Mouse (Mus musculus) liver, embryonic 12.5 days (tissue): Measurements from ENCODE around the gene Usp11. TPM values are rescaled to one million over a fixed set of nuclear protein-coding genes. Genes with fewer than 3 reads are reported as not detected.
A peak's percentile ranks its signal among the peaks of the same experiment; 100 is the strongest.
"Not testable (repeated sequence)": the region's sequence is repeated elsewhere in the genome, so short reads cannot be mapped to it uniquely, and the experiment has no call there.

ENCODE experiments used
- ATAC-seq: fragments of 200-750 bp; cut with Nextera tagmentation; 2 replicates; pipeline ENCODE4 v1.8.0; 2017; ENCODE audit warnings: moderate number of reproducible peaks, mild to moderate bottlenecking, moderate library complexity
- H3K27ac ChIP-seq: fragments of 300-500 bp; sonication (generic); 2 replicates; pipeline ENCODE4 v1.5.1; 2016; ENCODE audit warnings: mild to moderate bottlenecking
- H3K27me3 ChIP-seq: fragments of 300-500 bp; sonication (generic); replicated peaks from 2 replicates; pipeline ENCODE4 v1.6.1; 2016; ENCODE audit warnings: mild to moderate bottlenecking, moderate library complexity
- H3K36me3 ChIP-seq: fragments of 300-500 bp; sonication (generic); 2 replicates; pipeline ENCODE4 v1.6.1; 2016; ENCODE audit warnings: mild to moderate bottlenecking, moderate library complexity
- H3K4me1 ChIP-seq: fragments of 300-500 bp; sonication (generic); 2 replicates; pipeline ENCODE4 v1.6.1; 2016
- H3K4me2 ChIP-seq: fragments of 300-500 bp; sonication (generic); 2 replicates; pipeline ENCODE4 v1.6.1; 2016; ENCODE audit warnings: mild to moderate bottlenecking, moderate library complexity
- H3K4me3 ChIP-seq: fragments of 300-500 bp; sonication (generic); 2 replicates; pipeline ENCODE4 v1.5.1; 2016; ENCODE audit warnings: mild to moderate bottlenecking, moderate library complexity
- H3K9ac ChIP-seq: fragments of 300-500 bp; sonication (generic); 2 replicates; pipeline ENCODE4 v1.6.1; 2016; ENCODE audit warnings: mild to moderate bottlenecking, moderate library complexity
- H3K9me3 ChIP-seq: fragments of 300-500 bp; sonication (generic); replicated peaks from 2 replicates; pipeline ENCODE4 v1.6.1; 2016; ENCODE audit warnings: mild to moderate bottlenecking, moderate library complexity
- WGBS: fragments of 180-500 bp; shearing (Covaris S2); methylation state at CpG from one replicate; pipeline ENCODE4 v1.1.7; 2016; ENCODE audit not compliant: insufficient replicate concordance; 5-methylcytosine and 5-hydroxymethylcytosine counted together
- polyA plus RNA-seq: library from polyadenylated mRNA; unstranded; fragments of >200 nt; fragmentation: Nextera tagmentation; extraction: Ambion mirVana; gene quantifications from 2 replicates; pipeline ENCODE4 v1.2.1, GENCODE M21; 2016

Gene Usp11
- polyA plus RNA-seq, 1 experiment from 2014 or later: 13.7 TPM

- Histone ChIP-seq H3K36me3 (peaks cover 62% of the 10 kb centered on the region), H3K9ac (no peak overlapping the region), H3K4me2 (no peak overlapping the region), H3K27ac (no peak overlapping the region), H3K27me3 (no peaks in the 10 kb centered on the region), H3K9me3 (no peaks in the 10 kb centered on the region), H3K4me3 (no peak overlapping the region), H3K4me1 (peaks cover 11% of the 10 kb centered on the region)
- 92% methylated on average over 1 of the region's 1 CpGs for WGBS
- no peak for ATAC-seq
Observed at GRCm38 (mm10) chrX:20692616-20693015, 11.1 kb upstream of the Usp11 start.

DNA sequence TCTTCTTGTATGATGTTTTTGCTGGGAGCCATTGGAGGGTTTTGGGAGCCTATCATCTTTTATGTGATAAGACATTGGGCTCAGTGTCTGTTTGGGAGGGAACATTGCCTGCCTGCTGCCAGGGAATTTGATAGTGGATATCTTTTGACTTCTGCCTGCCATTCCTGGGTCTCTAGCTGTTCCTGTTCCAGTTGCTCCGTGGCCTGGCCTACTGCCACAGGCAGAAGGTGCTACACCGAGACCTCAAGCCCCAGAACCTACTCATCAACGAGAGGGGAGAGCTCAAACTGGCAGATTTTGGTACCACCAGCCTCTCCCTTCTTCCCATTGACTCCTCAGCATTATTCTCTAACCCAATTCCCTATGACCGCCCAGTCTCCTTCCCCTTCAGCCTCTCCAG is 7.9 kb upstream of the Usp11 start:
- Histone ChIP-seq H3K4me1 (no peaks in the 10 kb centered on the region), H3K27ac (no peak overlapping the region), H3K36me3 (peaks cover 84% of the 10 kb centered on the region), H3K9ac (no peak overlapping the region), H3K4me3 (no peak overlapping the region), H3K9me3 (no peaks in the 10 kb centered on the region), H3K27me3 (no peaks in the 10 kb centered on the region), H3K4me2 (no peak overlapping the region)
- WGBS: 80% methylated on average over 4 of the region's 4 CpGs
- no peak for ATAC-seq

DNA sequence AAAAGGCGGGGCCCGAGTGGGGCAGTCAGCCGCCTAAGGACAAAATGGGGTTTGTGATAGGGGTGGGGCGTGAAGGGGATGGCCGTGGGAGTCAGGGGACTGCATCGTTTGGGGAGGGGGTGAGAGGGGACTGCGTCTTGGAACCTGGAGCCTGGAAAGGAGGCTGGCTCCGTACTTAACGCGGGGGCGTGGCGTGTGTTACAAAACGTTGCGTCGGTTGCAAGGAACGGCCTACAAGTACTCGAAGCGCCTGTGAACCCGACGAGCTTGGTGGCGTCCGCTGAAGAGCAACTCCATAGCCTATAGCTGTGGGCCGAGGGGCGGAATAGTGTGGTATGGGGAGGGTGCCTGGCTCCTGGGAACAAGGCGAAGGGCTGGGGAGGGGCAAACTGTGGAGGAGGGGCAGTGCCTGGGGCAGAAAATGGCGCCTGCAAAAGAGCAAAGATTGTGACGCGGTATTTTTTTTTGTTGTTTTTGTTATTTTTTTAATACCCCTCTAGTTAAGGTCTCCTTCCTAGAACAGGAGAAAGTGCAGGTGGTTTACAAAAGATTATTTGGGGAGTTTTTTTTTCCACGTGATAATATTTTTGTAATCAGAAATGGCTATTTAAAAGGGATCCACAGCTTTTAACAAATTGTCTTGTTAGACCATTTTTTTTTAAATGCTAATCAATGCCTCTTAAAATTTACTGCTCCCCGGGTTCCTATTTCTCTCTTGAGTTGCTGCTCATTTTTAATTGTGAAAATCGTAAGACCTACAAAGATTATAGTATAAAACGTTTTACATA is 783 bp downstream of the Usp11 start:
- H3K9me3 ChIP-seq: no peaks in the 10 kb centered on the region
- H3K27ac ChIP-seq: peak overlapping the region; percentile 89
- no peaks in the 10 kb centered on the region for H3K27me3 ChIP-seq
- 7% methylated on average over 32 of the region's 32 CpGs for WGBS
- H3K36me3 ChIP-seq: peaks cover 3% of the 10 kb centered on the region
- H3K4me1 ChIP-seq: peaks cover 10% of the 10 kb centered on the region; the same call in 1 of the 2 replicates
- H3K4me3 ChIP-seq: peak overlapping the region; percentile 68
- peak overlapping the region; percentile 80 for H3K9ac ChIP-seq
- ATAC-seq: peak; percentile 95
- H3K4me2 ChIP-seq: peak overlapping the region; percentile 78

DNA sequence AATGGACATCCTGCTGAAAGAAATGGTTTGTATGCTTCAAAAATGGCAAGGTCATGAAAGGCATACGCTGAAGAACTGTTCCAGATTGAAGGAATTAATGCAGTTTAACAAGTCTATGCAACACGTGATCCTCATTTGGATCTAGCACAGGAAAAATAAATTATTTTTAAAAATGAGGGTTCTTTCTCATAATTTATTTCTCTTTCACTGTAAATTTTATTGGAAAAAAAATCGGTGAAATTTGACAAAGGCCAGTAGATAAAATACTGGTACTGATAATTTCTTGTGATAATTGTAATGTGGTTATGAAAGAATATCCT is 1.3 kb downstream of the Usp11 start:
- Histone ChIP-seq H3K4me2 (peak overlapping the region; percentile 78), H3K9ac (peak overlapping the region; percentile 80; the same call in 1 of the 2 replicates), H3K27ac (no peak overlapping the region), H3K27me3 (no peaks in the 10 kb centered on the region), H3K4me3 (peak overlapping the region; percentile 68), H3K9me3 (no peaks in the 10 kb centered on the region), H3K36me3 (no peaks in the 10 kb centered on the region), H3K4me1 (peaks cover 10% of the 10 kb centered on the region; the same call in 1 of the 2 replicates)
- WGBS: 16% methylated on average over 3 of the region's 3 CpGs
- ATAC-seq: no peak

DNA sequence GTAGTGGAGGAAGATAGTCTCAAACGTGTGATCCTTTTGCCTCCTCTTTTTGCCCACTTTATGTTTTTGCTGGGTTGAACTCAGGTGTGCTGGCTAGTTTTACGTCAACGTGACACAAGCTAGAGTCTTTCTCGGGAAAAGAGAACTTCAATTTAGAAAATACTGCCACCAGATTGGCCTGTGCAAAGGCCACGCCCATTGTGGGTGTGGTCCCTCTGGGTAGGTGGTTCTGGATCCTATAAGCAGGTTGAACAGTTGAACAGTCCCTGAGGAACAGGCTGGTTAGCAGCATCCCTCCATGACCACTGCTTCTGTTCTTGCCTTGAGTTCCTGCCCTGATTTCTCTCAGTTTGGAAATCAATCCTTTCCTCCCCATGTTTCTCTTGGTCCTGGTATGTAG is 25.0 kb downstream of the Usp11 start:
- Histone ChIP-seq H3K27me3 (no peaks in the 10 kb centered on the region), H3K4me1 (no peaks in the 10 kb centered on the region), H3K9me3 (no peaks in the 10 kb centered on the region), H3K27ac (no peak overlapping the region), H3K4me3 (no peak overlapping the region), H3K9ac (no peak overlapping the region), H3K4me2 (no peak overlapping the region), H3K36me3 (no peaks in the 10 kb centered on the region)
- whole genome bisulfite sequencing: 59% methylated on average over 5 of the region's 5 CpGs
- ATAC-seq: no peak

- H3K4me1 ChIP-seq, ATAC-seq, H3K27ac ChIP-seq, H3K36me3 ChIP-seq, H3K9ac ChIP-seq, H3K27me3 ChIP-seq, H3K9me3 ChIP-seq, H3K4me3 ChIP-seq: not testable (repeated sequence)
- WGBS: 33% methylated on average over 10 of the region's 10 CpGs
- peak overlapping the region; percentile 20 for H3K4me2 ChIP-seq
Observed at GRCm38 (mm10) chrX:20730048-20730447, 26.3 kb downstream of the Usp11 start.

- Histone ChIP-seq H3K27ac (no peak overlapping the region), H3K9me3 (no peaks in the 10 kb centered on the region), H3K4me3 (no peak overlapping the region), H3K4me1 (0 out of 2 replicates have a peak, but pooled peaks cover 4% of the 10 kb centered on the region), H3K27me3 (no peaks in the 10 kb centered on the region), H3K36me3 (no peaks in the 10 kb centered on the region), H3K4me2 (no peak overlapping the region), H3K9ac (no peak overlapping the region)
- no peak for ATAC-seq
- 82% methylated on average over 4 of the region's 4 CpGs for WGBS
Observed at GRCm38 (mm10) chrX:20736479-20736878, 32.8 kb downstream of the Usp11 start.

- Histone ChIP-seq H3K36me3 (no peaks in the 10 kb centered on the region), H3K4me3 (no peak overlapping the region), H3K9me3 (no peaks in the 10 kb centered on the region), H3K27me3 (no peaks in the 10 kb centered on the region), H3K9ac (no peak overlapping the region), H3K4me1 (peaks cover 16% of the 10 kb centered on the region; the same call in 1 of the 2 replicates), H3K4me2 (no peak overlapping the region), H3K27ac (0 out of 2 replicates have a peak overlapping the region, but pooled peaks have one; percentile 14)
- ATAC-seq: peak; percentile 82
- WGBS: 35% methylated on average over 2 of the region's 2 CpGs
Observed at GRCm38 (mm10) chrX:20748829-20749228, 45.1 kb downstream of the Usp11 start.

DNA sequence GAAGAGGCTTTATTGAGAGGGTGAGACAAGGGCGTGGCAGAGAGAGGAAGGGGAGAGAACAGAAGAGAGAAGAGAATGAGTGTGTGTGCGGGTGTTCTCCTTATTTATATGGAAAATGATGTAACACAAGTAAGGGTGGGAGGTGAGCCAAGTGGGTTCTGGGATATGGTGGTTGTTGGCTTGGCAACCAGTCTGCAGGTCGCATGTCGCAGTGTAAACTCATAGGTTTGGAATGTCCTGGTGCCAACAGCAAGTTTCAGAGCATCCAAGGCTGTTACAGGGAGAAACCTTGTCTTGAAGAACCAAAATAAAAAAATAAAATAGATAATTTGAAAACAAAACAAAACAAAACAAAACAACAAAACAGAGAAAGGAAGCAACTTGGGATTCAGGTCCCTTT is 57.5 kb downstream of the Usp11 start:
- no peak overlapping the region for H3K4me3 ChIP-seq
- H3K9me3 ChIP-seq: no peaks in the 10 kb centered on the region
- no peaks in the 10 kb centered on the region for H3K4me1 ChIP-seq
- WGBS: 78% methylated on average over 4 of the region's 4 CpGs
- H3K27me3 ChIP-seq: no peaks in the 10 kb centered on the region
- no peak for ATAC-seq
- no peak overlapping the region for H3K9ac ChIP-seq
- H3K36me3 ChIP-seq: no peaks in the 10 kb centered on the region
- no peak overlapping the region for H3K4me2 ChIP-seq
- H3K27ac ChIP-seq: no peak overlapping the region

Other genes starting within 250 kb of the Usp11 start
- gene Rgn, start 154.1 kb upstream of the Usp11 start, polyA plus RNA-seq: 55.2 and 55.4 TPM in 2 replicates
- 47.5 and 49.6 TPM in 2 replicates for gene Rbm10, start 86.4 kb upstream of the Usp11 start, polyA plus RNA-seq
- gene Ndufb11, start 86.3 kb upstream of the Usp11 start, polyA plus RNA-seq: 167 and 174 TPM in 2 replicates
- 170 and 172 TPM in 2 replicates for gene Uba1, start 45.6 kb upstream of the Usp11 start, polyA plus RNA-seq
- gene Cdk16, start 16.0 kb upstream of the Usp11 start, polyA plus RNA-seq: 64.9 and 66.2 TPM in 2 replicates
- 58.9 and 62.8 TPM in 2 replicates for gene Araf, start 93.9 kb downstream of the Usp11 start, polyA plus RNA-seq
- 3.7 and 5.1 TPM in 2 replicates for gene Timp1, start 166.3 kb downstream of the Usp11 start, polyA plus RNA-seq
- gene Syn1, start 217.1 kb downstream of the Usp11 start, polyA plus RNA-seq: 0.04 TPM in 1 of 2 replicates, not detected in the other
- gene Cfp, start 227.6 kb downstream of the Usp11 start, polyA plus RNA-seq: 11.7 and 13.1 TPM in 2 replicates
- 3.4 and 3.6 TPM in 2 replicates for gene Elk1, start 246.7 kb downstream of the Usp11 start, polyA plus RNA-seq